Mouse (Mus musculus) liver, embryonic 13.5 days (tissue): ENCODE results near the gene Prr3. TPM values are rescaled to one million over a fixed set of nuclear protein-coding genes. Genes with fewer than 3 reads are reported as not detected.
A peak's percentile ranks its signal among the peaks of the same experiment; 100 is the strongest.

Source experiments
- ATAC-seq: fragments of 200-750 bp; cut with Nextera tagmentation; 2 replicates; pipeline ENCODE4 v1.8.0; 2017; ENCODE audit warnings: low read depth, mild to moderate bottlenecking, moderate number of reproducible peaks, moderate library complexity
- DNase-seq: peaks from one replicate; pipeline ENCODE4 v3.0.0; 2022
- H3K27ac ChIP-seq: fragments of 300-500 bp; sonication (generic); 2 replicates; pipeline ENCODE4 v1.5.1; 2015; ENCODE audit warnings: moderate library complexity, mild to moderate bottlenecking, inconsistent platforms
- H3K27me3 ChIP-seq: fragments of 300-500 bp; sonication (generic); 2 replicates; pipeline ENCODE4 v1.6.1; 2015; ENCODE audit warnings: mild to moderate bottlenecking, inconsistent platforms
- H3K36me3 ChIP-seq: fragments of 300-500 bp; sonication (generic); 2 replicates; pipeline ENCODE4 v1.6.1; 2015; ENCODE audit warnings: mild to moderate bottlenecking, inconsistent platforms
- H3K4me1 ChIP-seq: fragments of 300-500 bp; sonication (generic); replicated peaks from 2 replicates; pipeline ENCODE4 v1.6.1; 2015; ENCODE audit warnings: inconsistent platforms
- H3K4me2 ChIP-seq: fragments of 300-500 bp; sonication (generic); 2 replicates; pipeline ENCODE4 v1.6.1; 2015; ENCODE audit warnings: inconsistent platforms, mild to moderate bottlenecking, moderate library complexity
- H3K4me3 ChIP-seq: fragments of 300-500 bp; sonication (generic); replicated peaks from 2 replicates; pipeline ENCODE4 v1.5.1; 2015; ENCODE audit warnings: mild to moderate bottlenecking, inconsistent platforms
- H3K9ac ChIP-seq: fragments of 300-500 bp; sonication (generic); 2 replicates; pipeline ENCODE4 v1.6.1; 2015; ENCODE audit warnings: mild to moderate bottlenecking, inconsistent platforms
- H3K9me3 ChIP-seq: fragments of 300-500 bp; sonication (generic); replicated peaks from 2 replicates; pipeline ENCODE4 v1.6.1; 2016; ENCODE audit warnings: inconsistent platforms
- WGBS: fragments of 180-500 bp; shearing (Covaris S2); methylation state at CpG from one replicate; pipeline ENCODE4 v1.1.7; 2015; ENCODE audit not compliant: insufficient replicate concordance; 5-methylcytosine and 5-hydroxymethylcytosine counted together
- polyA plus RNA-seq: library from polyadenylated mRNA; unstranded; fragments of >200 nt; fragmentation: Nextera tagmentation; extraction: Ambion mirVana; gene quantifications from 2 replicates; pipeline ENCODE4 v1.2.1, GENCODE M21; 2015

Prr3 gene
- 8.3 and 8.7 TPM in 2 replicates for polyA plus RNA-seq

GRCm38 (mm10) chr17:35979401-35980362 is at the start of gene Prr3, which contains the start of gene Gnl1:
TSS of gene Prr3 (minus strand) at chr17:35980236.
TSS of gene Gnl1 (plus strand) at chr17:35979851.
- Histone ChIP-seq H3K9me3 (no peaks in the 10 kb centered on the region), H3K27me3 (no peaks in the 10 kb centered on the region), H3K9ac (peak within 1 kb of the TSS; percentile 78), H3K36me3 (peaks cover 37% of the 10 kb centered on the region), H3K27ac (peak within 1 kb of the TSS; percentile 81), H3K4me2 (peak within 1 kb of the TSS; percentile 98), H3K4me3 (peak within 1 kb of the TSS; percentile 76), H3K4me1 (peaks cover 38% of the 10 kb centered on the region)
- peak; percentile 86 for ATAC-seq
- WGBS: under 1% methylated on average over 108 of the region's 109 CpGs
- peak; percentile 82 for DNase-seq

GRCm38 (mm10) chr17:36028879-36029619 is 49.0 kb upstream of the Prr3 start:
- DNase-seq: no peak

GRCm38 (mm10) chr17:36027663-36028062 is 47.6 kb upstream of the Prr3 start:
- Histone ChIP-seq H3K4me3 (no peak overlapping the region), H3K4me1 (peaks cover 54% of the 10 kb centered on the region), H3K27me3 (no peaks in the 10 kb centered on the region), H3K9ac (no peak overlapping the region), H3K27ac (no peak overlapping the region), H3K36me3 (no peaks in the 10 kb centered on the region), H3K4me2 (no peak overlapping the region), H3K9me3 (no peaks in the 10 kb centered on the region)
- ATAC-seq: no peak
- 80% methylated on average over 4 of the region's 4 CpGs for WGBS
- no peak for DNase-seq

More at GRCm38 (mm10) chr17:36028879-36029619, 49.0 kb upstream of the Prr3 start:
- Histone ChIP-seq H3K27me3 (no peaks in the 10 kb centered on the region), H3K4me2 (no peak overlapping the region), H3K9me3 (no peaks in the 10 kb centered on the region), H3K4me1 (peaks cover 41% of the 10 kb centered on the region), H3K36me3 (no peaks in the 10 kb centered on the region), H3K4me3 (no peak overlapping the region), H3K27ac (no peak overlapping the region), H3K9ac (no peak overlapping the region)
- ATAC-seq: no peak
- WGBS: 75% methylated on average over 7 of the region's 7 CpGs

GRCm38 (mm10) chr17:36025901-36026300 is 45.9 kb upstream of the Prr3 start:
- H3K4me1 ChIP-seq: peaks cover 59% of the 10 kb centered on the region
- WGBS: 72% methylated on average over 4 of the region's 4 CpGs

GRCm38 (mm10) chr17:36025197-36025596 is 45.2 kb upstream of the Prr3 start:
- H3K4me2 ChIP-seq: no peak overlapping the region
- no peaks in the 10 kb centered on the region for H3K27me3 ChIP-seq
- no peak overlapping the region for H3K4me3 ChIP-seq
- no peak overlapping the region for H3K9ac ChIP-seq
- H3K4me1 ChIP-seq: peaks cover 58% of the 10 kb centered on the region
- no peak for DNase-seq
- H3K27ac ChIP-seq: no peak overlapping the region
- H3K36me3 ChIP-seq: peaks cover 6% of the 10 kb centered on the region
- no peak for ATAC-seq
- H3K9me3 ChIP-seq: no peaks in the 10 kb centered on the region
- 74% methylated on average over 5 of the region's 5 CpGs for WGBS

More at GRCm38 (mm10) chr17:36025901-36026300, 45.9 kb upstream of the Prr3 start:
- ATAC-seq (no peak), DNase-seq (no peak)
- H3K36me3 ChIP-seq: peaks cover 6% of the 10 kb centered on the region
- no peak overlapping the region for H3K4me2 ChIP-seq
- no peaks in the 10 kb centered on the region for H3K27me3 ChIP-seq
- H3K4me3 ChIP-seq: no peak overlapping the region
- no peak overlapping the region for H3K27ac ChIP-seq
- H3K9ac ChIP-seq: no peak overlapping the region
- no peaks in the 10 kb centered on the region for H3K9me3 ChIP-seq

GRCm38 (mm10) chr17:36023710-36024654 is 43.9 kb upstream of the Prr3 start:
- 0 out of 2 replicates have a peak overlapping the region, but pooled peaks have one; percentile 6 for H3K9ac ChIP-seq
- peak overlapping the region; percentile 31 for H3K4me2 ChIP-seq
- H3K4me3 ChIP-seq: no peak overlapping the region
- peak overlapping the region; percentile 35 for H3K27ac ChIP-seq
- peaks cover 6% of the 10 kb centered on the region for H3K36me3 ChIP-seq
- peaks cover 61% of the 10 kb centered on the region for H3K4me1 ChIP-seq
- ATAC-seq (peak; percentile 44), DNase-seq (no peak)
- no peaks in the 10 kb centered on the region for H3K27me3 ChIP-seq
- no peaks in the 10 kb centered on the region for H3K9me3 ChIP-seq
- 55% methylated on average over 9 of the region's 9 CpGs for WGBS

GRCm38 (mm10) chr17:36022922-36023321 is 42.9 kb upstream of the Prr3 start:
- H3K4me1 ChIP-seq: peaks cover 71% of the 10 kb centered on the region
- H3K4me2 ChIP-seq: peak overlapping the region; percentile 31; the same call in 1 of the 2 replicates
- H3K36me3 ChIP-seq: peaks cover 8% of the 10 kb centered on the region
- no peak overlapping the region for H3K4me3 ChIP-seq
- H3K9me3 ChIP-seq: no peaks in the 10 kb centered on the region
- no peak overlapping the region for H3K9ac ChIP-seq
- ATAC-seq (no peak), DNase-seq (no peak)
- WGBS: 85% methylated on average over 6 of the region's 6 CpGs
- peak overlapping the region; percentile 35 for H3K27ac ChIP-seq
- no peaks in the 10 kb centered on the region for H3K27me3 ChIP-seq

GRCm38 (mm10) chr17:36022098-36022497 is 42.1 kb upstream of the Prr3 start:
- Histone ChIP-seq H3K4me1 (peaks cover 78% of the 10 kb centered on the region), H3K4me2 (no peak overlapping the region), H3K36me3 (peaks cover 16% of the 10 kb centered on the region), H3K9ac (no peak overlapping the region), H3K27me3 (no peaks in the 10 kb centered on the region), H3K9me3 (no peaks in the 10 kb centered on the region), H3K27ac (no peak overlapping the region; the same call in 1 of the 2 replicates), H3K4me3 (no peak overlapping the region)
- ATAC-seq (no peak), DNase-seq (no peak)
- WGBS: 81% methylated on average over 9 of the region's 9 CpGs

- DNase-seq: no peak
- H3K27me3 ChIP-seq: no peaks in the 10 kb centered on the region
- H3K4me1 ChIP-seq: peaks cover 82% of the 10 kb centered on the region
- peak overlapping the region; percentile 73 for H3K9ac ChIP-seq
- WGBS: 74% methylated on average over 1 of the region's 1 CpGs
- peak overlapping the region; percentile 62 for H3K4me3 ChIP-seq
- no peak for ATAC-seq
- peak overlapping the region; percentile 66 for H3K4me2 ChIP-seq
- H3K36me3 ChIP-seq: peaks cover 24% of the 10 kb centered on the region
- no peaks in the 10 kb centered on the region for H3K9me3 ChIP-seq
- peak overlapping the region; percentile 93 for H3K27ac ChIP-seq
Observed at GRCm38 (mm10) chr17:36021309-36021708, 41.3 kb upstream of the Prr3 start.

GRCm38 (mm10) chr17:36020191-36021073 is 40.4 kb upstream of the Prr3 start, which contains the start of gene H2-T24:
TSS of gene H2-T24 (minus strand) at chr17:36020560.
- ATAC-seq (peak; percentile 83), DNase-seq (peak; percentile 82)
- Histone ChIP-seq H3K27ac (peak within 1 kb of the TSS; percentile 93), H3K4me3 (peak within 1 kb of the TSS; percentile 62), H3K9me3 (no peaks in the 10 kb centered on the region), H3K27me3 (no peaks in the 10 kb centered on the region), H3K4me2 (peak within 1 kb of the TSS; percentile 66), H3K36me3 (peaks cover 33% of the 10 kb centered on the region), H3K9ac (peak within 1 kb of the TSS; percentile 73), H3K4me1 (peaks cover 91% of the 10 kb centered on the region)
- 15% methylated on average over 15 of the region's 15 CpGs for WGBS
